Mouse (Mus musculus): ENCODE measurements at regions not wholly inside any gene's neighbourhood (a gene's known extent, or its start where the extent isn't known, plus 50 kb on each side); places are given as distances from the start of the nearest gene placed in this dataset.

- no peak for TF ChIP-seq POLR2A (IDR thresholded peaks at IDR 0.05; ENCODE audit: low read depth, low read length)
- TF ChIP-seq CTCF (IDR thresholded peaks at IDR 0.05; ENCODE audit: extremely low read depth, insufficient read length, insufficient replicate concordance, low read depth, low read length): no peak
- Histone ChIP-seq H3K4me1 (ENCODE audit: control insufficient read depth, insufficient read depth, insufficient read length, low read length) (no peaks in the 10 kb centered on the region), H3K4me3 (ENCODE audit: low read depth, low read length) (no peak overlapping the region), H3K36me3 (ENCODE audit: control insufficient read depth, insufficient read depth, low read length) (no peaks in the 10 kb centered on the region), H3K27me3 (ENCODE audit: control insufficient read depth, insufficient read depth, low read length) (no peaks in the 10 kb centered on the region), H3K27ac (ENCODE audit: insufficient read depth, low read depth, low read length) (no peak overlapping the region)
- 87% methylated on average over 7 of the region's 7 CpGs for WGBS
These were observed 83.9 kb upstream of the Lef1 start for GRCm38 (mm10) chr3:131026336-131026735.

- no peaks in the 10 kb centered on the region for H3K27me3 ChIP-seq (ENCODE audit: control insufficient read depth, insufficient read depth, low read length)
- peak overlapping the region; percentile 68 for H3K27ac ChIP-seq (ENCODE audit: insufficient read depth, low read depth, low read length)
- H3K4me3 ChIP-seq (ENCODE audit: low read depth, low read length): peak overlapping the region; percentile 52
- TF ChIP-seq CTCF (IDR thresholded peaks at IDR 0.05; ENCODE audit: extremely low read depth, insufficient read length, insufficient replicate concordance, low read depth, low read length) (no peak), POLR2A (IDR thresholded peaks at IDR 0.05; ENCODE audit: low read depth, low read length) (no peak)
- 0 out of 2 replicates have a peak, but pooled peaks cover 2% of the 10 kb centered on the region for H3K4me1 ChIP-seq (ENCODE audit: control insufficient read depth, insufficient read depth, insufficient read length, low read length)
- H3K36me3 ChIP-seq (ENCODE audit: control insufficient read depth, insufficient read depth, low read length): no peaks in the 10 kb centered on the region
- WGBS: 22% methylated on average over 23 of the region's 23 CpGs
These were observed 90.9 kb upstream of the Lef1 start for GRCm38 (mm10) chr3:131019163-131019956.

- Histone ChIP-seq H3K4me1 (ENCODE audit: control insufficient read depth, insufficient read depth, insufficient read length, low read length) (0 out of 2 replicates have a peak, but pooled peaks cover 2% of the 10 kb centered on the region), H3K36me3 (ENCODE audit: control insufficient read depth, insufficient read depth, low read length) (no peaks in the 10 kb centered on the region), H3K27me3 (ENCODE audit: control insufficient read depth, insufficient read depth, low read length) (no peaks in the 10 kb centered on the region), H3K4me3 (ENCODE audit: low read depth, low read length) (no peak overlapping the region), H3K27ac (ENCODE audit: insufficient read depth, low read depth, low read length) (no peak overlapping the region)
- WGBS: 91% methylated on average over 9 of the region's 9 CpGs
- TF ChIP-seq POLR2A (IDR thresholded peaks at IDR 0.05; ENCODE audit: low read depth, low read length) (no peak), CTCF (IDR thresholded peaks at IDR 0.05; ENCODE audit: extremely low read depth, insufficient read length, insufficient replicate concordance, low read depth, low read length) (no peak)
These were observed 92.4 kb upstream of the Lef1 start for GRCm38 (mm10) chr3:131017899-131018298.

GRCm38 (mm10) chr3:131016104-131016503 lies 94.2 kb upstream of the Lef1 start:
- Histone ChIP-seq H3K4me3 (ENCODE audit: low read depth, low read length) (no peak overlapping the region), H3K4me1 (ENCODE audit: control insufficient read depth, insufficient read depth, insufficient read length, low read length) (0 out of 2 replicates have a peak, but pooled peaks cover 2% of the 10 kb centered on the region), H3K36me3 (ENCODE audit: control insufficient read depth, insufficient read depth, low read length) (no peaks in the 10 kb centered on the region), H3K27ac (ENCODE audit: insufficient read depth, low read depth, low read length) (no peak overlapping the region), H3K27me3 (ENCODE audit: control insufficient read depth, insufficient read depth, low read length) (no peaks in the 10 kb centered on the region)
- TF ChIP-seq CTCF (IDR thresholded peaks at IDR 0.05; ENCODE audit: extremely low read depth, insufficient read length, insufficient replicate concordance, low read depth, low read length): no peak
- no peak for TF ChIP-seq POLR2A (IDR thresholded peaks at IDR 0.05; ENCODE audit: low read depth, low read length)
- WGBS: 75% methylated on average over 10 of the region's 10 CpGs

GRCm38 (mm10) chr3:131014092-131014716 lies 96.1 kb upstream of the Lef1 start:
- Histone ChIP-seq H3K27ac (ENCODE audit: insufficient read depth, low read depth, low read length) (no peak overlapping the region), H3K4me3 (ENCODE audit: low read depth, low read length) (no peak overlapping the region), H3K27me3 (ENCODE audit: control insufficient read depth, insufficient read depth, low read length) (no peaks in the 10 kb centered on the region), H3K4me1 (ENCODE audit: control insufficient read depth, insufficient read depth, insufficient read length, low read length) (0 out of 2 replicates have a peak, but pooled peaks cover 2% of the 10 kb centered on the region), H3K36me3 (ENCODE audit: control insufficient read depth, insufficient read depth, low read length) (no peaks in the 10 kb centered on the region)
- no peak for TF ChIP-seq CTCF (IDR thresholded peaks at IDR 0.05; ENCODE audit: extremely low read depth, insufficient read length, insufficient replicate concordance, low read depth, low read length)
- no peak for TF ChIP-seq POLR2A (IDR thresholded peaks at IDR 0.05; ENCODE audit: low read depth, low read length)
- 39% methylated on average over 12 of the region's 12 CpGs for WGBS

GRCm38 (mm10) chr3:131000701-131001100 lies 109.6 kb upstream of the Lef1 start:
- WGBS: 90% methylated on average over 13 of the region's 13 CpGs

GRCm38 (mm10) chr3:131000252-131000651 lies 110.0 kb upstream of the Lef1 start:
- TF ChIP-seq POLR2A (IDR thresholded peaks at IDR 0.05; ENCODE audit: low read depth, low read length) (no peak), CTCF (IDR thresholded peaks at IDR 0.05; ENCODE audit: extremely low read depth, insufficient read length, insufficient replicate concordance, low read depth, low read length) (no peak)
- H3K27me3 ChIP-seq (ENCODE audit: control insufficient read depth, insufficient read depth, low read length): no peaks in the 10 kb centered on the region

More at GRCm38 (mm10) chr3:131000701-131001100, 109.6 kb upstream of the Lef1 start:
- Histone ChIP-seq H3K27me3 (ENCODE audit: control insufficient read depth, insufficient read depth, low read length) (no peaks in the 10 kb centered on the region), H3K4me1 (ENCODE audit: control insufficient read depth, insufficient read depth, insufficient read length, low read length) (peaks cover 7% of the 10 kb centered on the region; the same call in 1 of the 2 replicates), H3K27ac (ENCODE audit: insufficient read depth, low read depth, low read length) (no peak overlapping the region), H3K4me3 (ENCODE audit: low read depth, low read length) (no peak overlapping the region), H3K36me3 (ENCODE audit: control insufficient read depth, insufficient read depth, low read length) (no peaks in the 10 kb centered on the region)
- TF ChIP-seq POLR2A (IDR thresholded peaks at IDR 0.05; ENCODE audit: low read depth, low read length) (no peak), CTCF (IDR thresholded peaks at IDR 0.05; ENCODE audit: extremely low read depth, insufficient read length, insufficient replicate concordance, low read depth, low read length) (no peak)

More at GRCm38 (mm10) chr3:131000252-131000651, 110.0 kb upstream of the Lef1 start:
- Histone ChIP-seq H3K4me1 (ENCODE audit: control insufficient read depth, insufficient read depth, insufficient read length, low read length) (peaks cover 7% of the 10 kb centered on the region; the same call in 1 of the 2 replicates), H3K4me3 (ENCODE audit: low read depth, low read length) (no peak overlapping the region), H3K27ac (ENCODE audit: insufficient read depth, low read depth, low read length) (no peak overlapping the region), H3K36me3 (ENCODE audit: control insufficient read depth, insufficient read depth, low read length) (no peaks in the 10 kb centered on the region)
- WGBS: 17% methylated on average over 3 of the region's 3 CpGs
